8 mouse cellular contexts compared by ENCODE assay signal in the genomic region with DNA sequence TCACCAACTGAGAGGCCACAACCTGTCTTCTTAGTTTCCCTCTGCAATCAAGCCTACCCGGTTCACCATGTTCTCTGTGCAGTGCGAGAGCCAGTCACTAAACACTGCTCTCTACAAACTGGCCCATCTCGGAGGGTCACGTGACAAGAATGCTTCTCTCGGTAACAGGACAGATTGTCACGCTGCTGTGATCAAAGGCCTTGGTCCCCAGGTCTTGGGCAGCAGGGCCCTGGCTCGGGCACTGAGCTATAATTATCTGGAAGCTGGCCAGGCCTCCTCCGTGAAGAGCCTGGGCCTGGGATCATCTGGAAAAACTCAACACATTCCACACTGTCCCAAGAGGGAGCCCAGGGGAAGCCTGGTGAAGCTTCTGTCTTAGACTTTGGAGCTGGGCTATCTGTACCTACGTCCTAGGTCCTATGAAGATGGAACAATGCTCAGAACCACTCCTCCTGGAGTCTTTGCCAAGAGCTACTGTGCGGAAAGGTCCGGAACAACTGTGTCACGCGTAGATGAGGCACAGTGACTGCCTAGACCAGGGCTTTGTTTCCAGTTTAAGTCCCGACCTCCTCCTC. TPM values are rescaled to one million over a fixed set of nuclear protein-coding genes. Genes with fewer than 3 reads are reported as not detected.
DNase-seq lines count a peak whose midpoint lies in the region; ATAC-seq and TF ChIP-seq lines count a peak whose summit lies in the region.

No protein-coding gene starts in this region.

- no peak for TF ChIP-seq CTCF in kidney, adult 2 months (conservative IDR thresholded peaks at IDR 0.05; ENCODE audit: insufficient read depth, insufficient read length, low read depth, low read length)

- H3K27me3 ChIP-seq in forebrain, embryonic 15.5 days = no peaks in the 10 kb centered on the region
- no peaks in the 10 kb centered on the region for H3K27me3 ChIP-seq in kidney, adult 2 months (replicated peaks; ENCODE audit: control insufficient read depth, insufficient read depth, low read length)
- H3K27me3 ChIP-seq in neural tube, embryonic 12.5 days (replicated peaks) = no peaks in the 10 kb centered on the region

- DNase-seq in left cerebral cortex, postnatal 10 days (ENCODE audit: extremely low spot score in 1 of 2, low spot score in 2 of 2) = peak; percentile 45 to 47
- DNase-seq in left cerebral cortex, adult 9 months (ENCODE audit: low spot score in 2 of 2) = no peak
- DNase-seq in cerebellum, adult 11-12 months = peak; percentile 45
- peak; percentile 61 for DNase-seq in kidney, adult 2 months

- no peak overlapping the region for H3K9ac ChIP-seq in forebrain, embryonic 15.5 days (replicated peaks)
- no peak overlapping the region for H3K9ac ChIP-seq in neural tube, embryonic 12.5 days

- H3K4me3 ChIP-seq in forebrain, embryonic 15.5 days = no peak overlapping the region
- no peak overlapping the region for H3K4me3 ChIP-seq in kidney, adult 2 months (ENCODE audit: insufficient read depth, low read depth, low read length)
- no peak overlapping the region for H3K4me3 ChIP-seq in neural tube, embryonic 12.5 days

- TF ChIP-seq POLR2A in kidney, adult 2 months (IDR thresholded peaks at IDR 0.05; ENCODE audit: low read depth, low read length) = no peak

- intact Hi-C loops in left cerebral cortex, postnatal 10 days (cut with DNase I) = no loop called here

- ATAC-seq in forebrain, embryonic 15.5 days (replicated peaks) = peak; percentile 51
- ATAC-seq in neural tube, embryonic 12.5 days (ENCODE audit: low FRiP score, low read depth) = peak; percentile 37; the same call in 1 of the 2 replicates
- no peak for ATAC-seq in megakaryocyte progenitor cell, adult 5-6 weeks (replicated peaks; ENCODE audit: poor library complexity)
- ATAC-seq in monocyte, adult 5-6 weeks (replicated peaks; ENCODE audit: insufficient number of reproducible peaks, low FRiP score, low TSS enrichment, poor library complexity, severe bottlenecking) = no peak

- H3K9me3 ChIP-seq in forebrain, embryonic 15.5 days = no peaks in the 10 kb centered on the region
- H3K9me3 ChIP-seq in neural tube, embryonic 12.5 days = no peaks in the 10 kb centered on the region

- H3K4me1 ChIP-seq in forebrain, embryonic 15.5 days = peaks cover 35% of the 10 kb centered on the region
- H3K4me1 ChIP-seq in kidney, adult 2 months (ENCODE audit: control insufficient read depth, insufficient read depth, low read length) = peaks cover 12% of the 10 kb centered on the region
- peaks cover 41% of the 10 kb centered on the region for H3K4me1 ChIP-seq in neural tube, embryonic 12.5 days

- no peak overlapping the region for H3K4me2 ChIP-seq in forebrain, embryonic 15.5 days (replicated peaks)
- no peak overlapping the region for H3K4me2 ChIP-seq in neural tube, embryonic 12.5 days (replicated peaks)

- H3K27ac ChIP-seq in forebrain, embryonic 15.5 days (replicated peaks) = 0 out of 2 replicates have a peak overlapping the region, but pooled peaks have one; percentile 21
- H3K27ac ChIP-seq in kidney, adult 2 months (ENCODE audit: insufficient read depth, low read depth, low read length) = no peak overlapping the region
- no peak overlapping the region for H3K27ac ChIP-seq in neural tube, embryonic 12.5 days

- no peaks in the 10 kb centered on the region for H3K36me3 ChIP-seq in forebrain, embryonic 15.5 days
- H3K36me3 ChIP-seq in kidney, adult 2 months (ENCODE audit: control insufficient read depth, insufficient read depth, low read length) = no peaks in the 10 kb centered on the region
- H3K36me3 ChIP-seq in neural tube, embryonic 12.5 days = no peaks in the 10 kb centered on the region

- 37% methylated on average over 14 of the region's 14 CpGs for WGBS in forebrain, embryonic 15.5 days
- 32% methylated on average over 14 of the region's 14 CpGs for WGBS in kidney, adult 2 months
- 46% methylated on average over 14 of the region's 14 CpGs for WGBS in neural tube, embryonic 12.5 days

RNA-seq across cellular contexts. Expression of gene Srp9, which starts 35.6 kb away (rescaled TPM):
- total RNA-seq in left cerebral cortex, postnatal 10 days (2021) = 10 to 100 TPM; 50.3 to 52.8 TPM
- polyA plus RNA-seq in forebrain, embryonic 15.5 days (2015; fragmentation: Nextera tagmentation; extraction: Ambion mirVana) = 127 and 133 TPM in 2 replicates
- polyA plus RNA-seq in kidney, adult 2 months (2012; rRNA removed) = 44.0 and 52.8 TPM in 2 replicates
- polyA plus RNA-seq in neural tube, embryonic 12.5 days (2016; fragmentation: Nextera tagmentation; extraction: Ambion mirVana) = 146 and 161 TPM in 2 replicates
- total RNA-seq in megakaryocyte progenitor cell, adult 5-6 weeks (2015) = 157 and 164 TPM in 2 replicates
- 123 and 133 TPM in 2 replicates for total RNA-seq in megakaryocyte progenitor cell, adult 5-6 weeks (2017)
- total RNA-seq in monocyte, adult 5-6 weeks (2017) = 122 to 171 TPM (median 147 TPM) in 3 replicates

Comparison
In these comparisons a context has a peak if more than half of its experiments do, and no peak if none do; other contexts are left out.
1. DNase-seq: peak in left cerebral cortex, postnatal 10 days (2 of 2), cerebellum, adult 11-12 months (single experiment) and kidney, adult 2 months (single experiment); none in left cerebral cortex, adult 9 months (0 of 2).
2. ATAC-seq: peak in forebrain, embryonic 15.5 days (single experiment) and neural tube, embryonic 12.5 days (single experiment); none in megakaryocyte progenitor cell, adult 5-6 weeks (single experiment) and monocyte, adult 5-6 weeks (single experiment).